8 mouse cellular contexts compared by ENCODE assay signal in genomic region chr6:145481938-145482337, GRCm38 (mm10).
DNase-seq lines count a peak whose midpoint lies in the region; ATAC-seq lines count a peak whose summit lies in the region.

No protein-coding gene starts in this region.

- H3K4me1 ChIP-seq in forebrain, embryonic 14.5 days (ENCODE audit: control insufficient read depth, insufficient read depth, low read length) = peaks cover 18% of the 10 kb centered on the region
- H3K4me1 ChIP-seq in hindbrain, embryonic 11.5 days (replicated peaks; ENCODE audit: control insufficient read depth, insufficient read depth, low read length) = no peaks in the 10 kb centered on the region
- peaks cover 19% of the 10 kb centered on the region for H3K4me1 ChIP-seq in midbrain, embryonic 12.5 days

- ATAC-seq in forebrain, embryonic 14.5 days = peak; percentile 84
- peak; percentile 59; the same call in 1 of the 2 replicates for ATAC-seq in hindbrain, embryonic 11.5 days (ENCODE audit: low FRiP score)
- ATAC-seq in midbrain, embryonic 12.5 days (ENCODE audit: low FRiP score, low read depth) = peak; percentile 61; the same call in 1 of the 2 replicates

- peak; percentile 13 for DNase-seq in kidney, postnatal 14 days
- DNase-seq in kidney, postnatal 10 days = no peak
- DNase-seq in forebrain, embryonic 14.5 days (ENCODE audit: low spot score) = peak; percentile 77
- DNase-seq in hindbrain, embryonic 11.5 days (ENCODE audit: low spot score) = peak; percentile 41
- no peak for DNase-seq in thymus, adult 18-20 months
- DNase-seq in thymus, postnatal 14 days = no peak
- no peak for DNase-seq in right cerebral cortex, adult 2 months (ENCODE audit: low spot score in 2 of 2)

- no peaks in the 10 kb centered on the region for H3K27me3 ChIP-seq in forebrain, embryonic 14.5 days (replicated peaks; ENCODE audit: control insufficient read depth, insufficient read depth, low read length)
- no peaks in the 10 kb centered on the region for H3K27me3 ChIP-seq in hindbrain, embryonic 11.5 days (ENCODE audit: control insufficient read depth, insufficient read depth, low read length)
- H3K27me3 ChIP-seq in midbrain, embryonic 12.5 days = peaks cover 20% of the 10 kb centered on the region

- H3K9me3 ChIP-seq in forebrain, embryonic 14.5 days (replicated peaks; ENCODE audit: control insufficient read depth, low read length) = no peaks in the 10 kb centered on the region
- no peaks in the 10 kb centered on the region for H3K9me3 ChIP-seq in hindbrain, embryonic 11.5 days (ENCODE audit: control insufficient read depth, low read length)
- H3K9me3 ChIP-seq in midbrain, embryonic 12.5 days = no peaks in the 10 kb centered on the region

- no peaks in the 10 kb centered on the region for H3K36me3 ChIP-seq in forebrain, embryonic 14.5 days (ENCODE audit: control insufficient read depth, insufficient read depth, low read length)
- H3K36me3 ChIP-seq in hindbrain, embryonic 11.5 days (ENCODE audit: control insufficient read depth, insufficient read depth, low read length) = no peaks in the 10 kb centered on the region
- no peaks in the 10 kb centered on the region for H3K36me3 ChIP-seq in midbrain, embryonic 12.5 days

- H3K27ac ChIP-seq in forebrain, embryonic 14.5 days (ENCODE audit: low read depth, low read length) = no peak overlapping the region
- no peak overlapping the region for H3K27ac ChIP-seq in hindbrain, embryonic 11.5 days (ENCODE audit: low read depth, low read length)
- no peak overlapping the region for H3K27ac ChIP-seq in midbrain, embryonic 12.5 days (replicated peaks)

- peak overlapping the region; percentile 16; the same call in 1 of the 2 replicates for H3K4me2 ChIP-seq in forebrain, embryonic 14.5 days (ENCODE audit: low read length)
- H3K4me2 ChIP-seq in hindbrain, embryonic 11.5 days (replicated peaks; ENCODE audit: low read depth, low read length) = no peak overlapping the region
- H3K4me2 ChIP-seq in midbrain, embryonic 12.5 days (replicated peaks) = peak overlapping the region; percentile 32

- H3K4me3 ChIP-seq in forebrain, embryonic 14.5 days (ENCODE audit: low read depth, low read length) = no peak overlapping the region
- H3K4me3 ChIP-seq in hindbrain, embryonic 11.5 days (ENCODE audit: low read depth, low read length) = no peak overlapping the region
- H3K4me3 ChIP-seq in midbrain, embryonic 12.5 days = no peak overlapping the region

- 16% methylated on average over 15 of the region's 15 CpGs for WGBS in forebrain, embryonic 14.5 days
- WGBS in hindbrain, embryonic 11.5 days = 44% methylated on average over 15 of the region's 15 CpGs
- 40% methylated on average over 14 of the region's 15 CpGs for WGBS in midbrain, embryonic 12.5 days

- H3K9ac ChIP-seq in forebrain, embryonic 14.5 days (ENCODE audit: low read length) = no peak overlapping the region
- no peak overlapping the region for H3K9ac ChIP-seq in hindbrain, embryonic 11.5 days (ENCODE audit: low read depth, low read length)
- no peak overlapping the region for H3K9ac ChIP-seq in midbrain, embryonic 12.5 days (replicated peaks)

Comparison
In these comparisons a context has a peak if more than half of its experiments do, and no peak if none do; other contexts are left out.
1. DNase-seq: peak in kidney, postnatal 14 days (single experiment), forebrain, embryonic 14.5 days (single experiment) and hindbrain, embryonic 11.5 days (single experiment); none in kidney, postnatal 10 days (single experiment), thymus, adult 18-20 months (0 of 2), thymus, postnatal 14 days (single experiment) and right cerebral cortex, adult 2 months (0 of 2).
2. Peak in every context shown above with its lines, with median percentiles within 50 percentile points of each other: ATAC-seq.